Mouse (Mus musculus) thymus, postnatal 4 days (tissue): Measurements from ENCODE around the gene Pdxk.
"Not testable (repeated sequence)": the region's sequence is repeated elsewhere in the genome, so short reads cannot be mapped to it uniquely, and the experiment has no call there.

Source experiments
- DNase-seq: peaks from one replicate; pipeline ENCODE4 v3.0.0; 2021

The Pdxk gene

DNA sequence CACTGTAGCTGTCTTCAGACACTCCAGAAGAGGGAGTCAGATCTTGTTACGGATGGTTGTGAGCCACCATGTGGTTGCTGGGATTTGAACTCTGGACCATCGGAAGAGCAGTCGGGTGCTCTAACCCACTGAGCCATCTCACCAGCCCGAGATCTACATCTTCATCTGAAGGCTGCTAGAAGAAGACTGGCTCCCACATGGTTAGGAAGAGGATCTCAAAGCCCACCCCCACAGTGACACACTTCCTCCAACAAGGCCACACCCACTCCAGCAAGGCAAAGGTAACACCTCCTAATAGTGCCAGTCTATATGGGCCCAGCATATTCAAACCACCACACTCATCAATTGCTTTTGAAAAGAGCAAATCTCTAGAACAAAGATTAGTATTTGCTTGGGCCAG is 49.8 kb downstream of the Pdxk start:
- DNase-seq = not testable (repeated sequence)

DNA sequence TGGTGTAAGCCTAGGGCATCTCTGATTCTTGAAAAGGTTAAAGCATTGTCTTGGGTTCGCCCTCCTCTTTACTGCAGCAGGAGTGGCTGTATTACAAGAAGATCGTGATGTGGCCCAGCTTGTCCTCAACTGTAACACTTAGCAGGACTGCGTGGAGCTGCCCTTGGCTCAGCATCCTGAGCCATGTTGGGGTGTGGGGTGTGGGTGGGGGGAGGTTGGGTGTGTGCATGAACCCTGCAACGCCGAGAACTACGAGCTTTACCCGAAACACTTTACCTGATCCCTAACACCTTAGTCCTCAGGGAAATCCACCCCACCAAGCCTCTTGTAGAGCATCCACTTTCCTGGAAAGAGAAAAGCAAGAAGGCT is 51.6 kb downstream of the Pdxk start:
- DNase-seq = no peak

DNA sequence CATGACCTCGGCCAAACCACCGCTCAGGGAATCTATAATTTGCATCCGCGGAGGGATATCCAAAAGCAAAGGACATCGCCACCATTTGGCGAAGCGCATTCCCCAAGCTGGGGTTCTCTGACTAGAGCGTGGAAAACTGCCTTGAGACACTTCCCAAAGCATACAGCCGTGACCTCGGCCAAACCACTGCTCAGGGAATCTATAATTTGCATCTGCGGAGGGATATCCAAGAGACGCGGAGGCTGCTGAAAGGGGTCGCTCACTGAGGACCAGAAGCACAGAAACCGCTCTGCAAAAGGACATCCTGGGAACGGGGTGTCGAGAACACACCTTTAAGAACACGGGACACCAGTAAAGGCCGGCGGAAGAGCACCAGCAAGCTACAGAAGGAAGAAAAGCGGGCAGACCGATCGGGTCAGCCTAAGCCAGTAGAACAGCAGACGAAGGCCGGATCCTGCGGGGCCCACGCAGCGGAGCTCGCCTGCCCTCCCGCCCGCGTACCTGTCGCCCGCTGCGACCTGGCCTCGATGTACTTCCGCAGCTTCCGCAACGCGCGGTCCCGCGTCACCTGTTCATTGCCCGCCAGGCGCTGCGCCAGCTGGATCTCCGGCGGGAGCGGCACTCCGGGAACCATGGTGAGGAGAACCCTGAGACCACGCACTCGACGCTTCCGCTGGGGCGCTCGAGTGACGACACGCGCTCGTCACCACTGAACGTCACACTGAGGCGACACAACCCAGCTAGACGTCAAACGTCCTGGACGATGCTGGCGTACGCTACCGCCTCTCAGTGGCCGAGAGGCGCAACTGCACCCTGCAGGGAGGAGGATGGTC is 52.2 kb downstream of the Pdxk start, which contains the start of gene Rrp1:
Gene Rrp1 (minus strand): TSS at position 725 of the 833 bp plus-strand sequence.
- DNase-seq = peak; percentile 97

DNA sequence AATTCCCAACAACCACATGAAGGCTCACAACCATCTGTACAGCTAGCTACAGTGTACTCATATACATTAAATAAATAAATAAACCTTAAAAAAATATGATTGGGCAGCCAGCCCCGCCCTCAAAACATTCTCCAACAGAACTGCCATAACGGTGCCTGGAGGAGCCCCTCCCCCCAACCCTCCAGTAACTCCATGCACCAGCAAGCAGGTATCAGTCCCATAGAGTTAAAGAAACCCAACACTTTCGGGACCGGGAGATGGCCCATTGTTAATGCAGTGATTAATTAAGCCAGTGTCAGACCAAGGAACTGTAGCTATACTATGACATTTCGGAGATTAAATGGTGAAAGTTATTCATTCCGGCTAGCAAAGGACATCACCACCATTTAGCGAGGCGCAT is 52.9 kb downstream of the Pdxk start:
- DNase-seq = no peak

DNA sequence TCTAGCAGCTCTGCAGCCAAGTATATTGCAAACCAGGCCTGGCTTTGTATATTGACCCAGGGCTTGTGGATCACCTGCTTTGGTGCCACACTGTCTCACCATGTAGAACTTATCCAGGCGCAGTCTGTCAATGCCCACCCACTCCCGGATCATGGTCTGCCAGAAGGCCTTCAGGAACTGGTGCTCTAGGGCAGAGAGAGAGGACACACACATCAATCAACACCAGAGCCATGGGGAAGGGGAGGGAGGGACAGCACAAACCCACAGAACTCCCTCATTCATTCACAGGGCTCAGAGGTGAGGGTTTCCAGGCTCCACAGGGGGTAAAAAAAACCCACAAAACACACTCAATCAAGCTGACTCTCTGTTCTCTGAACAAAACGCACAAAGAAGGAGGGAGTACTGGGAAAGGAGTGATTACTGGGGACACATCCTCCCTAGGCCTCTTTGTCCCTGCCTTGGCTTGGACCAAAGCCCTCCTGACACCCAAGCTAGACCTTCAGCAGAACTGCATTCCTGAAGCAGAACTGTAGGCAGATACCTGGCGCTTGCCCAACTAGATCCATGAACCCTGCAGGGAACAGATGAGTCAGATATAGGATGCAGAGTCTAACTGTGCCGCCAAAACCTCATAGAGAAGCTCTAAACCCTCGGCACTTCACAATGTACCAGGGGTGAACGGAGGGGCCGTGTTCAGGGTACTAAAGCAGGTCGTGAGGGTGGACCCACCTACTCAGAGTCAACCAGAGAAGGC is 55.6 kb downstream of the Pdxk start:
- DNase-seq = no peak

DNA sequence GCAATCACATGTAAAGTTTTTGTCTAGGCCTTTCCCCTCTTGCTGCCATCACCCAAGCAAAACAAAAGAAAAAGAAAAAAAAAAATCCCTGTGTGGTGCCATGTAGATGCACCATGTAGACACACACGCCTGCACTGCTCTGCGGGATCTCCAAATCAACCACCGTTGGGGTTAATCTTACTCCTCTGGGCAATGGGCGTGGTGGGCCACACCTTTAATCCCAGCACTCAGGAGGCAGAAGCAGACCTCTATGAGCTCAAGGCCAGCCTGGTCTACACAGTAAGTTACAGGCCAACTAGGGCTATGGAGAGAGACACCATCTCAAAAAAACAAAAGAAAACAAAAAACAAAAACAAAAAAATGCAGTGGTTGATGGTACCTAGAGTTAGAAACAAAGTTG is 57.6 kb downstream of the Pdxk start:
- no peak for DNase-seq

DNA sequence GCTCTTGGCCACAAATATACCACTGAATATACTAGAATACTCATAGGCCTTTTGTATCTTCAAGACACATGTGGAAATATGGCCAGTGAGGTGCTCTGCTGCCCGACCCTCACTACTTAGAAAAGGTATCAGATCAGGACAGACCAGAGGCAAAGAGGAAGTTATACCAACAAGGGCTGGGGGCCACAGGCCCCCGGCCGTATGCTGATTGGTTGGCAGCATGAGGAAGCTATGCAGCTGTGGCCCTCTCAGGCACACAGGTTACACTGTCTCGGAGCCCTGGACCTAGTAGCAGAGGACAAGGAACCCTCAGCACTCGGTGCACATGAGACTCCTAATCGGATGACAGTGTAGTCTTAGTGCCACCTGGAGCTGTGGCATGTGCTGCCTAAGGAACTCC is 58.6 kb downstream of the Pdxk start:
- DNase-seq = no peak

DNA sequence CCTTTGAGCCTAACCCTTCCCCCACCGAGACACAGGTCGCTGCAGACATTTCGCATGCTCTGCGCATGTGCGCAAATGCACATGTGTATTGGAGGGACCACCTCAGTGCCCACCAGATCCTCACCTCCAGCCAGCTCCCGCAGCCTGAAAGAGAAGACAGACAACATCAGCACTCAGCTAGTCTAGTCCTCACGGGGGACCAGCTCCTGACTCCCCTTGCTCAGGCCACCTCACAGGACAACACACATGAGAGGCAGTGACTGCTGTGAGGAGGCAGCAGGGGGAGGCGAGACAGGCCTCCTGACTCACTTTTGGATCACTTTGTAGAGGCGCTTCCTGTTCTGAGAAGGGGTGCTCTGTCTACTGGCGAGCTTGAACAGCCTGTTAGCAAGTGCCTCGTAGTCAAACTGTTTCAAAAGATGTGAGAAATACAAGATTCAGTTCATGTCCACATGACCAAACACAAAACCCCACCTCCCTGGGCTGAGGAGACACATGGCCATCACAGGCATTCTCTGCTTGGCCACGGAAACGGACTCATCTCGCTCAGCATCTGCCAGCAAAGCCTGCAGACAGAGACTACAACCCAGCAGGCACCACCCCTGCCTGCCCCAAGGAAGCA is 62.4 kb downstream of the Pdxk start:
- DNase-seq = no peak

DNA sequence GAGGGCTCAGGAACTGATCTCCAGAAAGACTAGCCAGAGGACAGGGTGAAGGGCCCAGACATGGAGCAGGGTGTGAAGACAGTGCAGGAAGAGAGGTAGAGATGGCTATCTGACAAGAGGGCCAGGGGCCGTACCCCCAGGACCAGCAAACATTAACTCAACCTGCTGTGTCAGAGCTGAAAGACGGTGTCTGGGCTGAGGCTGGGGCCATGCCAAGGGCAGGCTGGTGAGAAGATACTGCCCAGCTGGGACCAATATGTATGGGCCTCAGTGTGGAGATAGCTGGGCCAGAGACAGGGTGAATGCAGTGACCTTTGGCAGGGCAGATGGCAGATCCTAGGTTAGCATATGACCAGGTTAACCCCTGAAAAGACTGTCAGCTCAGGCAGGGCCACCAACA is 63.6 kb downstream of the Pdxk start:
- DNase-seq = no peak

DNA sequence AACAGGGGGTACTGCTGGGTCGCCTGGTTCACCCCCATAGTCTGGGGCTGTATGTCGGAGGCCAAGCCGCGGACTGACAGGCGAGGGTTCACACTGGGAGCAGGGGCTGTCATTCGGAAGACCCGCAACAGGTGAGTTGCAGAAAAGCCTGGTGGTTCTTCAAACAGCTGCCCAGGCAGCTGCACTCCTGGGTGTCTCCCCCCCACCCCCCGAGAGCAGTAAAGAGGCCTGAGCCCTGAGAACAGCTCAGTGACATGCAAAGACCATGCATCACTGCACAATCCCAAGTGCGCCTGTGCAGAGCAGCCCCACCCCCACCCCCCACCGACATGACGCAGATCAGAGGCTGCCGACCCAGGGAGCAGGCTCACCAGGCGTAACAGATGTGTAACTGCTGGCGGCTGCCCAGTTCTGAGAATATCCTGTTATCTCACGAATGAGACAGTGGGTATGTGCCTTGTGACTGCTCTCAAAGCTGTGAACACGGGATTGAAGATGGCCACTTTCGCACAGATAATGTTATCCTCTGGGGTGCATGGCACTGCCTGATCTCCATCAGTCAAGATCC is 65.6 kb downstream of the Pdxk start:
- DNase-seq = peak; percentile 68

DNA sequence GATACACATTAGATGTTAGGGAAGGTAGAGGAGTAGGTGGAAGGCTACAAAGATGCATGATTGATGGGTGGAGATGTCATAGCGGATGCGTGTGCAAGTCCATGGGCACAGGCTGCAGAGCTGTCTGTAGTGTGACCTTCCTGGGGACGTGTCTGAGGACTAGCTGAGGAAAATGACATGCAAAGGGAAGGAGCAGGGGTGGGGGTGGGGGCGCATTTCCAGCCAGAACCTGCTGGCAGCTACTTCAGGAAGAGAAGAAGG is 68.2 kb downstream of the Pdxk start:
- no peak for DNase-seq

DNA sequence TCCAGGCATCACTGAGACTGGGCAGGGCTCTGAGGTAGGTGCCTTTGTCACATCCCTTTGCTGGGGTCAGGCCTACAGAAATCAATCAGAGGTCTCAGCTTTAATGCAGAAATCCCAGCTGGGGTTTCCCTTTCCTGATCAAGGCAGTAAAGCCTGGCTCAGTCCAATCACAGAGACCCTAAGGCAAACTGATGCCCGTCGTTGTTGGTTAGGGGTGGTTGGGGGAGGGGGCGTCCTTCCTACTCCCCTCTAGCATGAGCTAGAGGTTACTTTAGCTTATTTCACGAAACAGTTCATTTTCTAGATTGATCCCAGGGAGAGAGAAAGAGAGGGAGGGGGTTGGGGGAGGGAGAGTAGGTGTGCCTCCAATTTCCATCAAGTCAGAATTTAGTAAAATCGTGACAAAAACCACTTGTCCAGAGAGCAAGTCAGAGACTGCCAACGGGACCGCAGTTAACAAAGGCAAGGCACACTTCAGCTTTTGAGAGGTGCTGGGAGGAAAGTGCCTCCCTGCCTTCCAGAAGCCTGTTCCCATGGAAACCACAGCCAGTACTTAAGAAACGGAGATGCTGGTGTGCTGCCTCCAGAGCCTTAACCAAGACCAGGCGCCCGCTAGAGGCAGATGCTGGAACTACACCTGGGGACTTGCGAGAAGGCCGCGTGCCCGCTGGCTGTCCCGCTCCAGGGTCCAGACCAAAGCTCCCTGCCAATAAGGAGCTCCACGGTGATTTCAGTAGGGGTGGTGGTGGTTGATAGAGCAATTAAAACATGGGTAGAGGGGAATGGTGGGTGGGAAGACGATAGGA is 68.8 kb downstream of the Pdxk start:
- DNase-seq = peak; percentile 98

DNA sequence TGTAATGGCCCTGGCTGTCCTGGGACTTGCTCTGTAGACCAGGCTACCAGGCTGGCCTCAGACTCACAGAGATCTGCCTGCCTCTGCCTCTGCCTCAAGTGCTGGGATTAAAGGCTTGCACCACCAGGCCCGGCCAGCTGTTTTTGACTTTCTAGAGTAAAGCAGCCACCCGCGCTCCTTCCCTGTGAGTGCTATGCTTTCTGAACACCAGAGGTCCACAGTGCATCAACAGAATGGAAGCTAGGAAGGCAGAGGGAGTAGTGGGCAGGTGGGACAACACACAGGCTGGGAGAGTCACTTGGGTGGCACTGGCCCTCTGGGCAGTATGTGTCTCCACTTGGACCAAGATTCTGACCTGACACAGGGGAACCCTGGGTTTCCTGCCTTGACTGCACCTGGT is 69.4 kb downstream of the Pdxk start:
- no peak for DNase-seq

DNA sequence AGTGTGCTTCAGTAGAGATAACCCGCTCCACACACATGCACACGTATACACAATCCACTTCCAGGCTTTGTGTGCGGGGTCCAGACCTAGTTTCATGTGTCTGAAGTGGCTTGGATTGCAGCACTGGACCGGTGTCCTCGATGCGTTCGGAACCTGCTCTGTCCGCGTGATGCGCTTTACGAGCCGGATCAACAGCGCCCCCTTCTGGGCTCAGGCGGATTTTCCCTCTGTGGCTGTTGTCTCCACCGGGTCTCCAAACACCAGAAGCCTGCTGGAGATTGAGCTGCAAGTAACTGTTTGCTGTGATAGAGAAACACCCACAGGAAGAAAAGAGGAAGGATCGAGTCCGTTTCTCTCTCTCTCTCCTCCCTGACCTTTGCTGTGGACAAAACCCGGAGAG is 72.7 kb downstream of the Pdxk start:
- DNase-seq = peak; percentile 88

DNA sequence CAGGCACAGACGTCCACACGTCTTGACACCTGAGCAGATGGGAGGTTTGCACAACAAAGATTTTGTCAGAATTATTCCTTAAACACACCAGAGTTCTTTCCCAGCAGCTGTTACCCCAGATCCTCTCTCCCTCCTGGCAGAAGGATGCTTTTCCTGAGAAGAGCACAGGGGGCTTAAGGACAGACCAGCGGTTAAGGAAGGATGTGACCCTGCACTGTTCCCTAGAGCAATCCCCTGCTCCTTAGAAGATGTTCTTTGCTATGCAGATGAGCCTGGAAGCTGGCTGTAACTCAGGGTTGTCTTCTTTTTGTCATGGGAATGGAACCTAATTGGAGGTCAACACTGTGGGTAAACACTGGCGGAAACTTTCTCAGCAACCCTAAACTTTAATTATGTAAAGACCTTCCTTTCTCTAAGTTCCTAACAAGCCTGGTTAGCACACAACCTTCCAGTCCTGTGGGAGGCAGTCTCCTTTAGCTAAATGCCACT is 73.7 kb downstream of the Pdxk start:
- DNase-seq = no peak

DNA sequence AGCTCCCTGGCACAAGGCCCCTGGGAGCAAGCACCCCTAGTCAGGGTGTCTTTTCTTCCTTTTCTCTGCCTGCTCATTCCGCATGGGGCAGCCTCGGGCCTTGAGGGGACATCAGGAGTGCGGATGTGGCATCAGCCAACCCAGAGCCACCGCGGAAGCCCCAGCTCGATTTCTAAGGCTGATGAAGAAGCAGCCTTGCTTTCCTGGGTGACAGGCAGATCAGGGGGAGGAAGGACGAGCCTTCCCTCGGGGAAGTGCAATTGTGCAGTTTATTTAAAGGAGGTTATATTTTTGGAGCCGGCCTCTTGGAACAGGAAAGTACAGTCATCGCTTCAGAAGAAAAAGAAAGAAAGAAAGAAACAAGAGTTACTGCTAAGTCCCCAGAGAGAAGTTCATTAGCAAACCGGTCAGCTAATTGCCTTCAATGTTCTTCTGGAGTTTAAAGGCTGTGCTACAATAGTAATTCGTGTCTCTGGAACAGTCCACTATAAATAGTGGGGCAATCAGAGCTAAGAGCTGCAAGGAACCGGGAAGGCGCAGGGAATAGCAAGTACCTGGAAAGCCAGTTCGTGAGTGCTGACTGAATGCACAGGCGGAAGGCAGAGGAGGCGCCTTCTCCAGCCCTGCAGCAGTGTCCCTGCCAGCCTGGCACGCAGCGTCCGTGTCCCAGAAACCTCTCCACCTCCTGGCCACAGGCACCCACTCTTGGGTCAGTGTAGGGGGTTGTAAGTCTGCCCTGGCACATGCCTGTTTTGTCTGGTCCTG is 76.4 kb downstream of the Pdxk start:
- no peak for DNase-seq
